Mouse (Mus musculus): ENCODE measurements around the gene Nnmt. TPM values are rescaled to one million over a fixed set of nuclear protein-coding genes. Genes with fewer than 3 reads are reported as not detected.

Gene Nnmt
- polyA plus RNA-seq, 1 experiment from 2014 or later, result 1.9 TPM

GRCm38 (mm10) chr9:48600066-48600465 is 4.9 kb downstream of the Nnmt start:
- no peak overlapping the region for H3K4me2 ChIP-seq (replicated peaks)
- no peaks in the 10 kb centered on the region for H3K4me1 ChIP-seq
- H3K36me3 ChIP-seq, result no peaks in the 10 kb centered on the region
- H3K27me3 ChIP-seq, result no peaks in the 10 kb centered on the region
- H3K4me3 ChIP-seq, result no peak overlapping the region
- no peak for ATAC-seq (ENCODE audit: low FRiP score, low read depth)
- no peak overlapping the region for H3K27ac ChIP-seq (replicated peaks)
- H3K9ac ChIP-seq (replicated peaks), result no peak overlapping the region
- H3K9me3 ChIP-seq, result no peaks in the 10 kb centered on the region
- WGBS, result 85% methylated on average over 2 of the region's 2 CpGs

GRCm38 (mm10) chr9:48597494-48597893 is 7.5 kb downstream of the Nnmt start:
- H3K4me2 ChIP-seq (replicated peaks), result no peak overlapping the region
- no peak overlapping the region for H3K9ac ChIP-seq (replicated peaks)
- no peaks in the 10 kb centered on the region for H3K4me1 ChIP-seq
- H3K36me3 ChIP-seq, result no peaks in the 10 kb centered on the region
- no peak overlapping the region for H3K27ac ChIP-seq (replicated peaks)
- H3K9me3 ChIP-seq, result no peaks in the 10 kb centered on the region
- 76% methylated on average over 5 of the region's 5 CpGs for WGBS
- no peaks in the 10 kb centered on the region for H3K27me3 ChIP-seq
- no peak for ATAC-seq (ENCODE audit: low FRiP score, low read depth)
- H3K4me3 ChIP-seq, result no peak overlapping the region

- H3K27me3 ChIP-seq, result no peaks in the 10 kb centered on the region
- H3K9ac ChIP-seq (replicated peaks), result no peak overlapping the region
- no peaks in the 10 kb centered on the region for H3K36me3 ChIP-seq
- H3K9me3 ChIP-seq, result no peaks in the 10 kb centered on the region
- H3K27ac ChIP-seq (replicated peaks), result no peak overlapping the region
- H3K4me3 ChIP-seq, result no peak overlapping the region
- no peak for ATAC-seq (ENCODE audit: low FRiP score, low read depth)
- H3K4me1 ChIP-seq, result no peaks in the 10 kb centered on the region
- H3K4me2 ChIP-seq (replicated peaks), result no peak overlapping the region
- 77% methylated on average over 11 of the region's 11 CpGs for WGBS
Measured at GRCm38 (mm10) chr9:48596924-48597323, 8.0 kb downstream of the Nnmt start.

GRCm38 (mm10) chr9:48593915-48594314 is 11.0 kb downstream of the Nnmt start:
- Histone ChIP-seq H3K27ac (replicated peaks) (no peak overlapping the region), H3K9me3 (no peaks in the 10 kb centered on the region), H3K4me1 (no peaks in the 10 kb centered on the region), H3K9ac (replicated peaks) (no peak overlapping the region), H3K36me3 (no peaks in the 10 kb centered on the region), H3K27me3 (no peaks in the 10 kb centered on the region), H3K4me3 (no peak overlapping the region), H3K4me2 (replicated peaks) (no peak overlapping the region)
- no peak for ATAC-seq (ENCODE audit: low FRiP score, low read depth)
- WGBS, result 67% methylated on average over 8 of the region's 8 CpGs

GRCm38 (mm10) chr9:48590606-48591005 is 14.3 kb downstream of the Nnmt start:
- 85% methylated on average over 4 of the region's 4 CpGs for WGBS
- no peak for ATAC-seq (ENCODE audit: low FRiP score, low read depth)
- H3K27ac ChIP-seq (replicated peaks), result no peak overlapping the region
- no peak overlapping the region for H3K4me2 ChIP-seq (replicated peaks)
- H3K4me3 ChIP-seq, result no peak overlapping the region
- no peak overlapping the region for H3K9ac ChIP-seq (replicated peaks)
- H3K4me1 ChIP-seq, result no peaks in the 10 kb centered on the region
- H3K27me3 ChIP-seq, result no peaks in the 10 kb centered on the region
- no peaks in the 10 kb centered on the region for H3K36me3 ChIP-seq
- no peaks in the 10 kb centered on the region for H3K9me3 ChIP-seq

- 5% methylated on average over 4 of the region's 4 CpGs for WGBS
- no peak for ATAC-seq (ENCODE audit: low FRiP score, low read depth)
- H3K27me3 ChIP-seq, result no peaks in the 10 kb centered on the region
Measured at GRCm38 (mm10) chr9:48586332-48586731, 18.6 kb downstream of the Nnmt start.

GRCm38 (mm10) chr9:48580808-48581207 is 24.1 kb downstream of the Nnmt start:
- ATAC-seq (ENCODE audit: low FRiP score, low read depth), result no peak
- no peaks in the 10 kb centered on the region for H3K9me3 ChIP-seq
- no peaks in the 10 kb centered on the region for H3K4me1 ChIP-seq
- H3K4me2 ChIP-seq (replicated peaks), result no peak overlapping the region
- H3K9ac ChIP-seq (replicated peaks), result no peak overlapping the region
- no peak overlapping the region for H3K4me3 ChIP-seq
- WGBS, result 94% methylated on average over 1 of the region's 1 CpGs
- no peak overlapping the region for H3K27ac ChIP-seq (replicated peaks)
- H3K27me3 ChIP-seq, result no peaks in the 10 kb centered on the region
- no peaks in the 10 kb centered on the region for H3K36me3 ChIP-seq

More at GRCm38 (mm10) chr9:48586332-48586731, 18.6 kb downstream of the Nnmt start:
- Histone ChIP-seq H3K27ac (replicated peaks) (no peak overlapping the region), H3K4me2 (replicated peaks) (no peak overlapping the region), H3K4me3 (no peak overlapping the region), H3K36me3 (no peaks in the 10 kb centered on the region), H3K4me1 (no peaks in the 10 kb centered on the region), H3K9me3 (no peaks in the 10 kb centered on the region), H3K9ac (replicated peaks) (no peak overlapping the region)

- ATAC-seq (ENCODE audit: low FRiP score, low read depth), result no peak
- 91% methylated on average over 5 of the region's 5 CpGs for WGBS
Measured at GRCm38 (mm10) chr9:48562388-48562787, 42.6 kb downstream of the Nnmt start.

GRCm38 (mm10) chr9:48559482-48560139 is 45.3 kb downstream of the Nnmt start:
- no peaks in the 10 kb centered on the region for H3K4me1 ChIP-seq
- WGBS, result 27% methylated on average over 4 of the region's 4 CpGs
- H3K9ac ChIP-seq (replicated peaks), result no peak overlapping the region
- H3K27me3 ChIP-seq, result no peaks in the 10 kb centered on the region
- ATAC-seq (ENCODE audit: low FRiP score, low read depth), result no peak
- H3K27ac ChIP-seq (replicated peaks), result no peak overlapping the region
- no peaks in the 10 kb centered on the region for H3K36me3 ChIP-seq
- no peaks in the 10 kb centered on the region for H3K9me3 ChIP-seq
- H3K4me2 ChIP-seq (replicated peaks), result no peak overlapping the region
- no peak overlapping the region for H3K4me3 ChIP-seq

More at GRCm38 (mm10) chr9:48562388-48562787, 42.6 kb downstream of the Nnmt start:
- H3K9ac ChIP-seq (replicated peaks), result no peak overlapping the region
- no peaks in the 10 kb centered on the region for H3K4me1 ChIP-seq
- no peaks in the 10 kb centered on the region for H3K9me3 ChIP-seq
- H3K4me2 ChIP-seq (replicated peaks), result no peak overlapping the region
- no peaks in the 10 kb centered on the region for H3K27me3 ChIP-seq
- no peak overlapping the region for H3K4me3 ChIP-seq
- no peak overlapping the region for H3K27ac ChIP-seq (replicated peaks)
- H3K36me3 ChIP-seq, result no peaks in the 10 kb centered on the region

GRCm38 (mm10) chr9:48558637-48559036 is 46.3 kb downstream of the Nnmt start:
- 75% methylated on average over 4 of the region's 4 CpGs for WGBS

GRCm38 (mm10) chr9:48549056-48549455 is 55.9 kb downstream of the Nnmt start:
- Histone ChIP-seq H3K4me1 (no peaks in the 10 kb centered on the region), H3K9me3 (no peaks in the 10 kb centered on the region), H3K27ac (replicated peaks) (no peak overlapping the region), H3K27me3 (no peaks in the 10 kb centered on the region), H3K9ac (replicated peaks) (no peak overlapping the region), H3K4me2 (replicated peaks) (no peak overlapping the region), H3K36me3 (no peaks in the 10 kb centered on the region), H3K4me3 (no peak overlapping the region)
- ATAC-seq (ENCODE audit: low FRiP score, low read depth), result no peak
- 83% methylated on average over 2 of the region's 2 CpGs for WGBS

More at GRCm38 (mm10) chr9:48558637-48559036, 46.3 kb downstream of the Nnmt start:
- Histone ChIP-seq H3K9ac (replicated peaks) (no peak overlapping the region), H3K4me2 (replicated peaks) (no peak overlapping the region), H3K4me1 (no peaks in the 10 kb centered on the region), H3K27me3 (no peaks in the 10 kb centered on the region), H3K36me3 (no peaks in the 10 kb centered on the region), H3K9me3 (no peaks in the 10 kb centered on the region), H3K27ac (replicated peaks) (no peak overlapping the region), H3K4me3 (no peak overlapping the region)
- no peak for ATAC-seq (ENCODE audit: low FRiP score, low read depth)

GRCm38 (mm10) chr9:48547233-48547632 is 57.7 kb downstream of the Nnmt start:
- H3K27ac ChIP-seq (replicated peaks), result no peak overlapping the region
- no peak for ATAC-seq (ENCODE audit: low FRiP score, low read depth)
- no peaks in the 10 kb centered on the region for H3K36me3 ChIP-seq
- no peak overlapping the region for H3K9ac ChIP-seq (replicated peaks)
- no peaks in the 10 kb centered on the region for H3K27me3 ChIP-seq
- no peaks in the 10 kb centered on the region for H3K4me1 ChIP-seq
- no peak overlapping the region for H3K4me3 ChIP-seq
- H3K9me3 ChIP-seq, result no peaks in the 10 kb centered on the region
- no peak overlapping the region for H3K4me2 ChIP-seq (replicated peaks)

Data from midbrain, embryonic 12.5 days (tissue).